Mouse (Mus musculus) kidney, embryonic 16.5 days (tissue): Measurements from ENCODE around the gene Zfr2. TPM values are rescaled to one million over a fixed set of nuclear protein-coding genes. Genes with fewer than 3 reads are reported as not detected.
"Not testable (repeated sequence)": the region's sequence is repeated elsewhere in the genome, so short reads cannot be mapped to it uniquely, and the experiment has no call there.

Experiments
- ATAC-seq: fragments of 200-750 bp; cut with Nextera tagmentation; 2 replicates; pipeline ENCODE4 v1.8.0; 2017; ENCODE audit warnings: moderate TSS enrichment; ENCODE audit not compliant: low FRiP score, low TSS enrichment
- H3K27ac ChIP-seq: fragments of 300-500 bp; sonication (generic); 2 replicates; pipeline ENCODE4 v1.5.1; 2014; ENCODE audit warnings: low read length
- H3K27me3 ChIP-seq: fragments of 300-500 bp; sonication (generic); 2 replicates; pipeline ENCODE4 v1.6.1; 2014; ENCODE audit warnings: low read length, control low read depth, mixed read lengths; ENCODE audit not compliant: insufficient read depth
- H3K36me3 ChIP-seq: fragments of 300-500 bp; sonication (generic); 2 replicates; pipeline ENCODE4 v1.6.1; 2014; ENCODE audit warnings: low read length, control low read depth, mixed read lengths; ENCODE audit not compliant: insufficient read depth
- H3K4me1 ChIP-seq: fragments of 300-500 bp; sonication (generic); 2 replicates; pipeline ENCODE4 v1.6.1; 2014; ENCODE audit warnings: low read length, control low read depth, mixed read lengths; ENCODE audit not compliant: insufficient read depth
- H3K4me2 ChIP-seq: fragments of 300-500 bp; sonication (generic); replicated peaks from 2 replicates; pipeline ENCODE4 v1.6.1; 2014; ENCODE audit warnings: low read depth, low read length
- H3K4me3 ChIP-seq: fragments of 300-500 bp; sonication (generic); 2 replicates; pipeline ENCODE4 v1.5.1; 2014; ENCODE audit warnings: mild to moderate bottlenecking, low read length
- H3K9ac ChIP-seq: fragments of 300-500 bp; sonication (generic); replicated peaks from 2 replicates; pipeline ENCODE4 v1.6.1; 2014; ENCODE audit warnings: low read length
- H3K9me3 ChIP-seq: fragments of 300-500 bp; sonication (generic); 2 replicates; pipeline ENCODE4 v1.6.1; 2016; ENCODE audit warnings: low read length, control low read depth
- WGBS: fragments of 180-500 bp; shearing (Covaris S2); extraction: QIAGEN DNeasy Blood & Tissue Kit; methylation state at CpG from one replicate; pipeline ENCODE4 v1.1.7; 2014; 5-methylcytosine and 5-hydroxymethylcytosine counted together
- polyA plus RNA-seq: library from polyadenylated mRNA; unstranded; fragments of >200 nt; fragmentation: Nextera tagmentation; extraction: Ambion mirVana; gene quantifications from 2 replicates; pipeline ENCODE4 v1.2.1, GENCODE M21; 2015

Zfr2 gene
- polyA plus RNA-seq, 1 experiment from 2014 or later: 7.1 TPM

DNA sequence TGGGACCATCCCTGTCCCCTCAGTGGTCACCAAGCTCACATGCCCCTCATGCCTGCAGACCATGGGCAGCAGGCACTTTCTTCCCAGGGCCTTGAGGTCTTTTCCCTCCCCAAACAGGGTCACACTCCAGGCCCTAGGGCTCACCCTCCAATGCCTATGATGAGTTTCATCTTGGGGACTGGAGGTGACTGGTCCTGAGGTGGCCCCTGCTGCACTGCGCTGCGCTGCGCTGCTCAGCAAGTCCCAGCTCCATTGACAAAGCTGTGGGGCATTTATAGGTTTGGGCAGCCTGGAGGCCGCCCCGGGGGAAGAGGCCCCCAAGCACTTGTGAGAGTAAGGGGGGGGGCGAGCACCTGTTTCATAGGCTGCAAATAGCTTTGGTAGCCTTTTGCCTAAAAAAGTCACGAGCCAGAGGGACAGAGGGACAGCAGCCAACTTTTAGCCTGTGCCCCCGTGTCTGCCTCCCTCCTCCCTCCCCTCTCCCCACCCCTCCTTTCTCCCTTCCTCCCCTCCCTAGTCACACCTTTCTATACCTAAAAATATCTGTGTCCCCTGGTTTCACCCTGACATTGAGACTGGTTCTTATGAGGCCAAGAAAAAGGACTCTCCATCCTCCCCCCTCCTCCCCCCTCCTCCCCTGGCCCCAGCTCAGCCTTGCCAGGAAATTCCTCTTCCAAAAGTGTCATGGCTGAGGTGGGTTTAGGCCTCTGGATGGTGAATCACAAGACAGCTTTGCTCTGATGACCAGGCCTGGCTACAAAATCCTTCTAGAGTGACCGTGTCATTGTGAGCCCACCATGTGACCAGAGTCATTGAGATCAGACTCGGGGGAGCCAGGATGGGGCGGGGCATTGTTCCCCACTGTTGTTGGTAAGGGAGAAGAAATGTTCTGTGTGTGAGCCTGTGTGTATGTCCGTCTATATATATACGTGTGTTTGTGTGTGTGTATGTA, 30.9 kb upstream of the Zfr2 start, which contains the start of gene Nmrk2:
Gene Nmrk2, minus strand, starts transcription at position 245 of the 952 bp plus-strand sequence.
- H3K4me1 ChIP-seq: no peaks in the 10 kb centered on the region
- no peak within 1 kb of the TSS for H3K4me2 ChIP-seq
- peaks cover 10% of the 10 kb centered on the region for H3K27me3 ChIP-seq
- WGBS: 57% methylated on average over 13 of the region's 13 CpGs
- no peaks in the 10 kb centered on the region for H3K36me3 ChIP-seq
- H3K27ac ChIP-seq: no peak within 1 kb of the TSS
- no peak within 1 kb of the TSS for H3K4me3 ChIP-seq
- ATAC-seq: no peak
- H3K9me3 ChIP-seq: no peaks in the 10 kb centered on the region
- no peak within 1 kb of the TSS for H3K9ac ChIP-seq

GRCm38 (mm10) chr10:81202978-81203720, 29.8 kb upstream of the Zfr2 start:
- Histone ChIP-seq H3K9ac (no peak overlapping the region), H3K27ac (no peak overlapping the region), H3K4me3 (no peak overlapping the region), H3K4me2 (no peak overlapping the region), H3K4me1 (no peaks in the 10 kb centered on the region), H3K36me3 (no peaks in the 10 kb centered on the region), H3K27me3 (peaks cover 5% of the 10 kb centered on the region; the same call in 1 of the 2 replicates), H3K9me3 (no peaks in the 10 kb centered on the region)
- WGBS: 68% methylated on average over 8 of the region's 8 CpGs
- no peak for ATAC-seq

GRCm38 (mm10) chr10:81204137-81204536, 28.8 kb upstream of the Zfr2 start:
- no peaks in the 10 kb centered on the region for H3K4me1 ChIP-seq
- 77% methylated on average over 4 of the region's 4 CpGs for WGBS

GRCm38 (mm10) chr10:81210154-81210553, 22.8 kb upstream of the Zfr2 start:
- Histone ChIP-seq H3K4me1 (no peaks in the 10 kb centered on the region), H3K9me3 (peaks cover 10% of the 10 kb centered on the region), H3K27me3 (no peaks in the 10 kb centered on the region; the same call in 1 of the 2 replicates), H3K9ac (no peak overlapping the region), H3K4me3 (no peak overlapping the region), H3K4me2 (no peak overlapping the region), H3K36me3 (no peaks in the 10 kb centered on the region), H3K27ac (no peak overlapping the region)
- 93% methylated on average over 5 of the region's 5 CpGs for WGBS
- no peak for ATAC-seq

More at GRCm38 (mm10) chr10:81204137-81204536, 28.8 kb upstream of the Zfr2 start:
- H3K27me3 ChIP-seq: peaks cover 5% of the 10 kb centered on the region; the same call in 1 of the 2 replicates
- H3K9ac ChIP-seq: no peak overlapping the region
- ATAC-seq: no peak
- H3K36me3 ChIP-seq: no peaks in the 10 kb centered on the region
- H3K4me2 ChIP-seq: no peak overlapping the region
- no peak overlapping the region for H3K27ac ChIP-seq
- no peaks in the 10 kb centered on the region for H3K9me3 ChIP-seq
- no peak overlapping the region for H3K4me3 ChIP-seq

DNA sequence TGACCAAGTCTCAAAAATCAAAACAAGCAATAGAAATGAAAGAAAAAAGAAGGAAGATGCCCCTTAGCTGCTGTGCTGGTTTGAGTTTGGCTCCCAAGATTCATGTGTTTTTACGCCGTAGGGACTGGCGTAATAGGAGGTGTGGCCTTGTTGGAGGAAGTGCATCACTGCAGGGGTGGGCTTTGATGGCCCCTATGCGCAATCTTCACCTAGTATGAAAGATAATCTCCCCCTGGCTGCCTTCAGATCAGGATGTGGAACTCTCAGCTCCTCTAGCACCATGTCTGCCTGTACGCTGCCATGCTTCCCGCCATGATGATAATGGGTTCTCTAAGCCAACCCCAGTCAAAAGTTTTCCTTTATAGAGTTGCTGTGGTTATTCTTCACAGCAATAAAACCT, 16.7 kb upstream of the Zfr2 start:
- Histone ChIP-seq H3K4me3 (no peak overlapping the region), H3K27me3 (peaks cover 7% of the 10 kb centered on the region; the same call in 1 of the 2 replicates), H3K9me3 (0 out of 2 replicates have a peak, but pooled peaks cover 5% of the 10 kb centered on the region), H3K4me2 (no peak overlapping the region), H3K36me3 (no peaks in the 10 kb centered on the region), H3K4me1 (no peaks in the 10 kb centered on the region), H3K9ac (no peak overlapping the region), H3K27ac (no peak overlapping the region)
- ATAC-seq: no peak
- WGBS: 84% methylated on average over 6 of the region's 6 CpGs

GRCm38 (mm10) chr10:81216810-81217209, 16.1 kb upstream of the Zfr2 start:
- 88% methylated on average over 6 of the region's 6 CpGs for WGBS
- H3K9me3 ChIP-seq: 0 out of 2 replicates have a peak, but pooled peaks cover 5% of the 10 kb centered on the region

DNA sequence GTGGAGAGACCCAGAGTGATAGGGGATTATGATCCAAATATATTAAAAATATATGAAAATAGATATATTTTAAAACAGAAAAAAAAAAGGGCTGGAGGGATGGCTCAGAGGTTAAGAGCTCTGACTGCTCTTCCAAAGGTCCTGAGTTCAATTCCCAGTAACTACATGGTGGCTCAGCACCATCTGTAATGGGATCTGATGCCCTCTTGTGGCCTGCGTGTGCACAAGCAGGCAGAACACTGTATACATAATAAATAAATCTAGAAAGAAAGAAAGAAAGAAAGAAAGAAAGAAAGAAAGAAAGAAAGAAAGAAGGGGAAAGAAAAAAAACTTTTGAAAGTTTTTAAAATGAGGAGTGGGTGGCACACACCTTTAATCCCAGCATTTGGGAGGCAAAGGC, 15.7 kb upstream of the Zfr2 start:
- ATAC-seq, H3K27me3 ChIP-seq, H3K4me2 ChIP-seq, H3K9ac ChIP-seq, H3K27ac ChIP-seq, H3K4me3 ChIP-seq, H3K36me3 ChIP-seq, H3K4me1 ChIP-seq, H3K9me3 ChIP-seq: not testable (repeated sequence)
- 19% methylated on average over 1 of the region's 1 CpGs for WGBS

More at GRCm38 (mm10) chr10:81216810-81217209, 16.1 kb upstream of the Zfr2 start:
- Histone ChIP-seq H3K4me2 (no peak overlapping the region), H3K27ac (no peak overlapping the region), H3K9ac (no peak overlapping the region), H3K36me3 (no peaks in the 10 kb centered on the region), H3K4me3 (no peak overlapping the region), H3K4me1 (no peaks in the 10 kb centered on the region), H3K27me3 (peaks cover 7% of the 10 kb centered on the region; the same call in 1 of the 2 replicates)
- ATAC-seq: no peak

DNA sequence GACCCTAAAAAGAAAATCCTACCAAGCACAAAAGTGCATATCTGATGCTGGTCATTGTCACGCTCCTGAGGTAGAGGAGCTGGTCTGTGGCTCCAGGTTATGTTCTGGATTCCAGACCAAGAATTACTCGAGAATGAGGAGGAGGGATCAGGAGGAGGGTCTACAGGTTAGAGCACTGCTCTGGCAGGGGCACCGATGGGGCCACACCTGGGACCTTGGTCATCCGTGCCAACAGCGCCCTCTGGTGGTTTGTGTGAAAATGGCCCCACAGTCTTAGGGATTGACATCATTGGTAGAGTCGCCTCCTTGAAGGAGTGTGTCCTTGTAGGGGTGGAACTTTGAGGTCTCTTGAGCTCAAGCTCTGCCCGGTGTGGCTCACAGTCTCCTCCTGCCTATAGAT, 15.0 kb upstream of the Zfr2 start:
- no peak for ATAC-seq
- no peak overlapping the region for H3K4me2 ChIP-seq

DNA sequence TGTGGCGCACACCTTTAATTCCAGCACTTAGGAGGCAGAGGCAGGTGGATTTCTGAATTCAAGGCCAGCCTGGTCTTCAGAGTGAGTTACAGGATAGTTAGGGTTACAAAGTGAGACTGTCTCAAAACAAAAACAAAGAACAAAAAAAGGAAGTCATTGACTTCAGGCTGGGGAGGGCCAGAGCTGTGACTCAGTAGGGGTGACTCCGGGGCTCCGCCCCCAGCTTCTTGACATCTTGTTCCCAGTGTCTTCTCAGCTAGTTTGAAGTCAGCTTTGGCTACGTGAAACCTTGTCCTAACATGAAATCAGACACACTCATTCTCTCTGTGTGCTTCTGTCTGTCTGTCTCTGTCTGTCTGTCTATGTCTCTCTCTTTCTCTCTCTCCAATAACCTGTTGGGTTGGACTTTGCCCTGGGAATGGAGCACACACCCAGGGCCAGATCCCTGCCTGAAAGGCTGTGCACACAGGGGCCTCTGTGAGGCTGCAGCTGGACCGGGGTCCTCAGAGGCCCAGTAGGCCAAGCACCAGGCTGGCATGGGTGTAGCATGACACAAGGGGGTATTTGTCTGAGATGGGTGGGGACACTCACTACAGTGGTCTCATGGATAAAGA, 11.4 kb upstream of the Zfr2 start:
- H3K4me2 ChIP-seq: no peak overlapping the region
- ATAC-seq: no peak
- no peak overlapping the region for H3K9ac ChIP-seq
- no peaks in the 10 kb centered on the region for H3K36me3 ChIP-seq
- no peak overlapping the region for H3K4me3 ChIP-seq
- WGBS: 82% methylated on average over 5 of the region's 5 CpGs
- H3K9me3 ChIP-seq: no peaks in the 10 kb centered on the region
- no peaks in the 10 kb centered on the region for H3K4me1 ChIP-seq
- H3K27me3 ChIP-seq: peaks cover 7% of the 10 kb centered on the region; the same call in 1 of the 2 replicates
- H3K27ac ChIP-seq: no peak overlapping the region

More for the DNA sequence above, 15.0 kb upstream of the Zfr2 start:
- Histone ChIP-seq H3K27me3 (peaks cover 7% of the 10 kb centered on the region; the same call in 1 of the 2 replicates), H3K4me1 (no peaks in the 10 kb centered on the region), H3K9ac (no peak overlapping the region), H3K9me3 (no peaks in the 10 kb centered on the region), H3K4me3 (no peak overlapping the region), H3K36me3 (no peaks in the 10 kb centered on the region), H3K27ac (no peak overlapping the region)
- WGBS: 35% methylated on average over 7 of the region's 7 CpGs
